ENCODE assay signal across 9 mouse cellular contexts in genomic region chr4:154963190-154963836, GRCm38 (mm10). TPM values are rescaled to one million over a fixed set of nuclear protein-coding genes. Genes with fewer than 3 reads are reported as not detected.
DNase-seq lines count a peak whose midpoint lies in the region; ATAC-seq and TF ChIP-seq lines count a peak whose summit lies in the region.
"Had no signal": no experiment of that assay in that cellular context is flagged by ENCODE, and none has a peak within 500 bp of the region (broad histone marks: within the 10 kb centered on the region; RNA-seq: fewer than 3 reads in every experiment).

No protein-coding gene starts in this region.

- H3K27me3 ChIP-seq in cerebellum, adult 2 months (ENCODE audit: control insufficient read depth, insufficient read depth, low read length), result no peaks in the 10 kb centered on the region
- no peaks in the 10 kb centered on the region for H3K27me3 ChIP-seq in forebrain, embryonic 14.5 days (replicated peaks; ENCODE audit: control insufficient read depth, insufficient read depth, low read length)
- H3K27me3 ChIP-seq in liver, embryonic 16.5 days (ENCODE audit: control insufficient read depth, insufficient read depth, low read depth, low read length), result peaks cover 55% of the 10 kb centered on the region

- ATAC-seq in forebrain, embryonic 14.5 days, result 0 out of 2 replicates have a peak, but pooled peaks have one; percentile 2
- ATAC-seq in liver, embryonic 16.5 days (ENCODE audit: low read depth), result no peak

- no peaks in the 10 kb centered on the region for H3K9me3 ChIP-seq in forebrain, embryonic 14.5 days (replicated peaks; ENCODE audit: control insufficient read depth, low read length)
- H3K9me3 ChIP-seq in liver, embryonic 16.5 days (replicated peaks; ENCODE audit: control insufficient read depth, low read length), result no peaks in the 10 kb centered on the region

- H3K9ac ChIP-seq in forebrain, embryonic 14.5 days (ENCODE audit: low read length), result peak overlapping the region; percentile 95
- H3K9ac ChIP-seq in liver, embryonic 16.5 days (ENCODE audit: low read depth, low read length), result peak overlapping the region; percentile 93

- no peak for TF ChIP-seq POLR2A in cerebellum, adult 2 months (IDR thresholded peaks at IDR 0.05; ENCODE audit: borderline replicate concordance, insufficient read depth, low read length)
- TF ChIP-seq POLR2A in lung, adult 2 months (IDR thresholded peaks at IDR 0.05; ENCODE audit: borderline replicate concordance, extremely low read depth, low read depth, low read length), result no peak

- H3K4me2 ChIP-seq in forebrain, embryonic 14.5 days (ENCODE audit: low read length), result peak overlapping the region; percentile 81
- peak overlapping the region; percentile 66 for H3K4me2 ChIP-seq in liver, embryonic 16.5 days (ENCODE audit: low read depth, low read length)

- 0 out of 2 replicates have a peak, but pooled peaks cover 3% of the 10 kb centered on the region for H3K36me3 ChIP-seq in forebrain, embryonic 14.5 days (ENCODE audit: control insufficient read depth, insufficient read depth, low read length)
- H3K36me3 ChIP-seq in liver, embryonic 16.5 days (ENCODE audit: control insufficient read depth, insufficient read depth), result peaks cover 5% of the 10 kb centered on the region

- H3K27ac ChIP-seq in cerebellum, adult 2 months (ENCODE audit: insufficient read depth, low read length), result peak overlapping the region; percentile 9; the same call in 1 of the 2 replicates
- H3K27ac ChIP-seq in forebrain, embryonic 14.5 days (ENCODE audit: low read depth, low read length), result peak overlapping the region; percentile 94
- H3K27ac ChIP-seq in liver, embryonic 16.5 days (ENCODE audit: low read length), result no peak overlapping the region

- H3K4me1 ChIP-seq in cerebellum, adult 2 months (ENCODE audit: control insufficient read depth, insufficient read depth, low read length), result peaks cover 14% of the 10 kb centered on the region
- H3K4me1 ChIP-seq in lung, adult 2 months (ENCODE audit: control insufficient read depth, insufficient read depth, low read length), result peaks cover 5% of the 10 kb centered on the region
- H3K4me1 ChIP-seq in forebrain, embryonic 14.5 days (ENCODE audit: control insufficient read depth, insufficient read depth, low read length), result peaks cover 45% of the 10 kb centered on the region
- H3K4me1 ChIP-seq in liver, embryonic 16.5 days (ENCODE audit: control insufficient read depth, low read depth, low read length), result peaks cover 44% of the 10 kb centered on the region

- no peak for TF ChIP-seq CTCF in cerebellum, adult 2 months (IDR thresholded peaks at IDR 0.05; ENCODE audit: borderline replicate concordance, insufficient read depth, low read depth, low read length)
- TF ChIP-seq CTCF in lung, adult 2 months (IDR thresholded peaks at IDR 0.05; ENCODE audit: insufficient read depth, low read length), result no peak

- WGBS in cerebellum, adult 2 months, result 46% methylated on average over 11 of the region's 11 CpGs
- WGBS in lung, adult 2 months, result 61% methylated on average over 11 of the region's 11 CpGs
- 5% methylated on average over 11 of the region's 11 CpGs for WGBS in forebrain, embryonic 14.5 days
- 43% methylated on average over 11 of the region's 11 CpGs for WGBS in liver, embryonic 16.5 days (ENCODE audit: insufficient replicate concordance)

- H3K4me3 ChIP-seq in cerebellum, adult 2 months (replicated peaks; ENCODE audit: insufficient read depth, low read depth, low read length), result peak overlapping the region; percentile 65
- peak overlapping the region; percentile 14 for H3K4me3 ChIP-seq in lung, adult 2 months (replicated peaks; ENCODE audit: extremely low read depth, low read depth, low read length)
- H3K4me3 ChIP-seq in forebrain, embryonic 14.5 days (ENCODE audit: low read depth, low read length), result peak overlapping the region; percentile 76
- peak overlapping the region; percentile 90 for H3K4me3 ChIP-seq in liver, embryonic 16.5 days (ENCODE audit: low read depth, low read length)

- no peak for DNase-seq in cerebellum, adult 2 months
- DNase-seq in cerebellum, adult 18-20 months, result no peak
- no peak for DNase-seq in lung, adult 2 months
- no peak for DNase-seq in lung, postnatal 14 days
- peak; percentile 67 for DNase-seq in forebrain, embryonic 14.5 days (ENCODE audit: low spot score)
- DNase-seq in testis, postnatal 10 days (ENCODE audit: low spot score), result no peak
- DNase-seq in frontal cortex, postnatal 25 days (ENCODE audit: low spot score in 2 of 2), result no peak

RNA-seq across cellular contexts. Expression of gene Pank4, which starts 0.6 kb away (rescaled TPM):
- 84.6 and 85.5 TPM in 2 replicates for polyA plus RNA-seq in cerebellum, adult 2 months (2012; rRNA removed)
- polyA plus RNA-seq in lung, adult 2 months (2012; rRNA removed), result 35.0 and 49.1 TPM in 2 replicates
- polyA plus RNA-seq in forebrain, embryonic 14.5 days (2014; fragmentation: Nextera tagmentation; extraction: Ambion mirVana), result 34.6 and 38.9 TPM in 2 replicates
- polyA plus RNA-seq in liver, embryonic 16.5 days (2015; fragmentation: Nextera tagmentation; extraction: Ambion mirVana), result 20.7 and 23.3 TPM in 2 replicates

RNA-seq across cellular contexts. Expression of gene Hes5, which starts 2.6 kb away (rescaled TPM):
- 4.6 and 4.8 TPM in 2 replicates for polyA plus RNA-seq in cerebellum, adult 2 months (2012; rRNA removed)
- polyA plus RNA-seq in lung, adult 2 months (2012; rRNA removed), result 0.09 TPM in 1 of 2 replicates, not detected in the other
- polyA plus RNA-seq in forebrain, embryonic 14.5 days (2014; fragmentation: Nextera tagmentation; extraction: Ambion mirVana), result 73.0 and 86.0 TPM in 2 replicates
- polyA plus RNA-seq in liver, embryonic 16.5 days (2015; fragmentation: Nextera tagmentation; extraction: Ambion mirVana), result 0.11 and 0.13 TPM in 2 replicates
- polyA plus RNA-seq: C2C12 had no signal

RNA-seq across cellular contexts. Expression of gene Tnfrsf14, which starts 35.0 kb away (rescaled TPM):
- polyA plus RNA-seq in cerebellum, adult 2 months (2012; rRNA removed), result 0.80 and 1.3 TPM in 2 replicates
- polyA plus RNA-seq in lung, adult 2 months (2012; rRNA removed), result 51.1 and 56.8 TPM in 2 replicates
- not detected in 2 replicates for polyA plus RNA-seq in forebrain, embryonic 14.5 days (2014; fragmentation: Nextera tagmentation; extraction: Ambion mirVana)
- 54.3 and 59.8 TPM in 2 replicates for polyA plus RNA-seq in liver, embryonic 16.5 days (2015; fragmentation: Nextera tagmentation; extraction: Ambion mirVana)

Comparison
In these comparisons a context has a peak if more than half of its experiments do, and no peak if none do; other contexts are left out.
1. H3K4me3 ChIP-seq: peak in every context shown above with its lines; median percentile 90 in liver, embryonic 16.5 days; 76 in forebrain, embryonic 14.5 days; 65 in cerebellum, adult 2 months; 14 in lung, adult 2 months.
2. RNA of gene Hes5, which starts 2.6 kb away (polyA plus RNA-seq): 73.0 to 86.0 TPM in forebrain, embryonic 14.5 days; 4.6 to 4.8 TPM in cerebellum, adult 2 months, 0.11 to 0.13 TPM in liver, embryonic 16.5 days and 0.09 TPM in lung, adult 2 months; every median in the first group is over 10 times any median in the second.
3. RNA of gene Tnfrsf14, which starts 35.0 kb away (polyA plus RNA-seq): 54.3 to 59.8 TPM in liver, embryonic 16.5 days and 51.1 to 56.8 TPM in lung, adult 2 months; 0.80 to 1.3 TPM in cerebellum, adult 2 months and not detected in forebrain, embryonic 14.5 days; every median in the first group is over 10 times any median in the second.